In genomic region chr5:105498429-105499000, GRCm38 (mm10) we compare ENCODE assay signal across 10 mouse cellular contexts. TPM values are rescaled to one million over a fixed set of nuclear protein-coding genes. Genes with fewer than 3 reads are reported as not detected.
A peak's percentile ranks its signal among the peaks of the same experiment; 100 is the strongest.
DNase-seq lines count a peak whose midpoint lies in the region; ATAC-seq lines count a peak whose summit lies in the region.
"Had no signal": no experiment of that assay in that cellular context is flagged by ENCODE, and none has a peak within 500 bp of the region (broad histone marks: within the 10 kb centered on the region; RNA-seq: fewer than 3 reads in every experiment).

No protein-coding gene starts in this region.

- peak overlapping the region; percentile 74 for H3K27ac ChIP-seq in limb, embryonic 12.5 days
- H3K27ac ChIP-seq in limb, embryonic 10.5 days = no peak overlapping the region
- no peak overlapping the region for H3K27ac ChIP-seq in embryonic facial prominence, embryonic 11.5 days (replicated peaks; ENCODE audit: low read depth, low read length)
- H3K27ac ChIP-seq in midbrain, embryonic 14.5 days (replicated peaks; ENCODE audit: low read depth, low read length) = no peak overlapping the region
- H3K27ac ChIP-seq: kidney, embryonic 15.5 days; lung, embryonic 15.5 days had no signal

- intact Hi-C loops in gastrocnemius, postnatal 36 days (cut with DNase I) = no loop called here

- 0 out of 2 replicates have a peak, but pooled peaks cover 11% of the 10 kb centered on the region for H3K27me3 ChIP-seq in limb, embryonic 12.5 days
- peaks cover 16% of the 10 kb centered on the region; the same call in 1 of the 2 replicates for H3K27me3 ChIP-seq in limb, embryonic 10.5 days (ENCODE audit: low read depth, poor library complexity, severe bottlenecking)
- no peaks in the 10 kb centered on the region for H3K27me3 ChIP-seq in embryonic facial prominence, embryonic 11.5 days (ENCODE audit: control insufficient read depth, insufficient read depth, low read length)
- H3K27me3 ChIP-seq in midbrain, embryonic 14.5 days (ENCODE audit: control insufficient read depth, insufficient read depth, low read length) = no peaks in the 10 kb centered on the region
- H3K27me3 ChIP-seq: lung, embryonic 15.5 days had no signal

- no peaks in the 10 kb centered on the region for H3K36me3 ChIP-seq in limb, embryonic 12.5 days
- no peaks in the 10 kb centered on the region for H3K36me3 ChIP-seq in limb, embryonic 10.5 days
- no peaks in the 10 kb centered on the region for H3K36me3 ChIP-seq in embryonic facial prominence, embryonic 11.5 days (replicated peaks; ENCODE audit: control insufficient read depth, insufficient read depth, low read depth, low read length)
- no peaks in the 10 kb centered on the region for H3K36me3 ChIP-seq in midbrain, embryonic 14.5 days (ENCODE audit: control insufficient read depth, insufficient read depth, low read length)
- H3K36me3 ChIP-seq: kidney, embryonic 15.5 days; lung, embryonic 15.5 days had no signal

- DNase-seq in limb, embryonic 10.5 days (ENCODE audit: low spot score) = no peak
- peak; percentile 30 for DNase-seq in embryonic facial prominence, embryonic 11.5 days (ENCODE audit: low spot score)
- peak; percentile 41 for DNase-seq in midbrain, embryonic 14.5 days
- DNase-seq in thymus, postnatal 36 days = peak; percentile 30 to 53
- no peak for DNase-seq in cerebellum, adult 18-20 months
- DNase-seq in gastrocnemius, postnatal 36 days = no peak
- DNase-seq: cerebellum, postnatal 36 days had no signal

- 51% methylated on average over 4 of the region's 4 CpGs for WGBS in limb, embryonic 12.5 days
- WGBS in limb, embryonic 10.5 days = 70% methylated on average over 4 of the region's 4 CpGs
- WGBS in embryonic facial prominence, embryonic 11.5 days = 59% methylated on average over 4 of the region's 4 CpGs
- 43% methylated on average over 4 of the region's 4 CpGs for WGBS in midbrain, embryonic 14.5 days

- H3K4me1 ChIP-seq in limb, embryonic 12.5 days (replicated peaks) = peaks cover 41% of the 10 kb centered on the region
- H3K4me1 ChIP-seq in limb, embryonic 10.5 days = peaks cover 37% of the 10 kb centered on the region
- H3K4me1 ChIP-seq in embryonic facial prominence, embryonic 11.5 days (ENCODE audit: control insufficient read depth, insufficient read depth, low read length) = 0 out of 2 replicates have a peak, but pooled peaks cover 2% of the 10 kb centered on the region
- H3K4me1 ChIP-seq in midbrain, embryonic 14.5 days (ENCODE audit: control insufficient read depth, insufficient read depth, low read length) = peaks cover 35% of the 10 kb centered on the region

- peak; percentile 38; the same call in 1 of the 2 replicates for ATAC-seq in limb, embryonic 12.5 days (ENCODE audit: insufficient number of reproducible peaks, insufficient read depth, low FRiP score, low TSS enrichment, low read depth)
- no peak for ATAC-seq in embryonic facial prominence, embryonic 11.5 days (replicated peaks; ENCODE audit: insufficient number of reproducible peaks, low FRiP score, low TSS enrichment, low read depth)
- no peak for ATAC-seq in midbrain, embryonic 14.5 days (ENCODE audit: low FRiP score, low TSS enrichment)

- H3K9ac ChIP-seq in limb, embryonic 12.5 days (replicated peaks) = no peak overlapping the region
- H3K9ac ChIP-seq in embryonic facial prominence, embryonic 11.5 days (replicated peaks; ENCODE audit: low read length) = no peak overlapping the region
- no peak overlapping the region for H3K9ac ChIP-seq in midbrain, embryonic 14.5 days (replicated peaks; ENCODE audit: low read length)
- H3K9ac ChIP-seq: kidney, embryonic 15.5 days; lung, embryonic 15.5 days had no signal

- no peak overlapping the region for H3K4me3 ChIP-seq in limb, embryonic 12.5 days (replicated peaks)
- no peak overlapping the region for H3K4me3 ChIP-seq in limb, embryonic 10.5 days
- no peak overlapping the region for H3K4me3 ChIP-seq in embryonic facial prominence, embryonic 11.5 days (ENCODE audit: low read depth, low read length)
- no peak overlapping the region for H3K4me3 ChIP-seq in midbrain, embryonic 14.5 days (replicated peaks; ENCODE audit: low read depth, low read length)
- H3K4me3 ChIP-seq: kidney, embryonic 15.5 days; lung, embryonic 15.5 days had no signal

- peaks cover 7% of the 10 kb centered on the region; the same call in 1 of the 2 replicates for H3K9me3 ChIP-seq in limb, embryonic 12.5 days
- H3K9me3 ChIP-seq in limb, embryonic 10.5 days (replicated peaks) = no peaks in the 10 kb centered on the region
- no peaks in the 10 kb centered on the region for H3K9me3 ChIP-seq in embryonic facial prominence, embryonic 11.5 days (replicated peaks; ENCODE audit: control insufficient read depth, low read length)
- H3K9me3 ChIP-seq in midbrain, embryonic 14.5 days (ENCODE audit: control insufficient read depth, low read length) = no peaks in the 10 kb centered on the region
- H3K9me3 ChIP-seq: kidney, embryonic 15.5 days; lung, embryonic 15.5 days had no signal

- H3K4me2 ChIP-seq in limb, embryonic 12.5 days = no peak overlapping the region
- no peak overlapping the region for H3K4me2 ChIP-seq in embryonic facial prominence, embryonic 11.5 days (ENCODE audit: low read depth, low read length)
- H3K4me2 ChIP-seq in midbrain, embryonic 14.5 days (ENCODE audit: low read length) = no peak overlapping the region
- H3K4me2 ChIP-seq: kidney, embryonic 15.5 days; lung, embryonic 15.5 days had no signal

RNA-seq across cellular contexts. Expression of gene Lrrc8c, which starts 20.7 kb away (rescaled TPM):
- 11.7 and 14.9 TPM in 2 replicates for polyA plus RNA-seq in limb, embryonic 12.5 days (2016; fragmentation: Nextera tagmentation; extraction: Ambion mirVana)
- polyA plus RNA-seq in limb, embryonic 10.5 days (2016; fragmentation: Nextera tagmentation; extraction: Ambion mirVana) = 11.1 and 14.2 TPM in 2 replicates
- 13.5 and 13.6 TPM in 2 replicates for polyA plus RNA-seq in embryonic facial prominence, embryonic 11.5 days (2014; fragmentation: Nextera tagmentation; extraction: Ambion mirVana)
- polyA plus RNA-seq in midbrain, embryonic 14.5 days (2014; fragmentation: Nextera tagmentation; extraction: Ambion mirVana) = 13.0 and 16.7 TPM in 2 replicates
- 10 to 100 TPM in 1 of 2 experiments, 1 to 10 TPM in 1; 8.3 to 11.0 TPM for total RNA-seq in gastrocnemius, postnatal 36 days (2021)

Comparison
In these comparisons a context has a peak if more than half of its experiments do, and no peak if none do; other contexts are left out.
1. DNase-seq: peak in embryonic facial prominence, embryonic 11.5 days (single experiment), midbrain, embryonic 14.5 days (single experiment) and thymus, postnatal 36 days (2 of 2); none in limb, embryonic 10.5 days (single experiment), cerebellum, adult 18-20 months (0 of 2) and gastrocnemius, postnatal 36 days (0 of 2).